Mouse (Mus musculus) hindbrain, postnatal 0 days (tissue): ENCODE measurements around the gene 2510009E07Rik. TPM values are rescaled to one million over a fixed set of nuclear protein-coding genes. Genes with fewer than 3 reads are reported as not detected.
A peak's percentile ranks its signal among the peaks of the same experiment; 100 is the strongest.

ENCODE experiments used
- ATAC-seq: fragments of 200-750 bp; cut with Nextera tagmentation; 2 replicates; pipeline ENCODE4 v1.8.0; 2017; ENCODE audit warnings: mild to moderate bottlenecking, moderate TSS enrichment, moderate library complexity
- DNase-seq: peaks from one replicate; pipeline ENCODE4 v3.0.0-alpha.2; 2015; ENCODE audit warnings: low spot score
- H3K27ac ChIP-seq: fragments of 300-500 bp; sonication (generic); 2 replicates; pipeline ENCODE4 v1.5.1; 2014; ENCODE audit warnings: mild to moderate bottlenecking
- H3K27me3 ChIP-seq: fragments of 300-500 bp; sonication (generic); 2 replicates; pipeline ENCODE4 v1.6.1; 2014; ENCODE audit warnings: low read length, mixed read lengths; ENCODE audit not compliant: insufficient read depth
- H3K36me3 ChIP-seq: fragments of 300-500 bp; sonication (generic); 2 replicates; pipeline ENCODE4 v1.6.1; 2014; ENCODE audit warnings: low read length, mixed read lengths; ENCODE audit not compliant: insufficient read depth
- H3K4me1 ChIP-seq: fragments of 300-500 bp; sonication (generic); 2 replicates; pipeline ENCODE4 v1.6.1; 2014; ENCODE audit warnings: antibody characterized with exemption, low read length, mixed read lengths; ENCODE audit not compliant: insufficient read depth
- H3K4me2 ChIP-seq: fragments of 300-500 bp; sonication (generic); 2 replicates; pipeline ENCODE4 v1.6.1; 2014; ENCODE audit warnings: low read depth, mild to moderate bottlenecking, low read length, moderate library complexity, mixed read lengths
- H3K4me3 ChIP-seq: fragments of 300-500 bp; sonication (generic); 2 replicates; pipeline ENCODE4 v1.5.1; 2014; ENCODE audit warnings: low read length
- H3K9ac ChIP-seq: fragments of 300-500 bp; sonication (generic); replicated peaks from 2 replicates; pipeline ENCODE4 v1.6.1; 2014; ENCODE audit warnings: mild to moderate bottlenecking, low read length, moderate library complexity, mixed read lengths
- H3K9me3 ChIP-seq: fragments of 300-500 bp; sonication (generic); 2 replicates; pipeline ENCODE4 v1.6.1; 2016; ENCODE audit warnings: low read length, mixed read lengths
- CTCF ChIP-seq: IDR thresholded peaks from 2 replicates; pipeline ENCODE4 v1.5.1; 2016; ENCODE audit warnings: antibody characterized with exemption, control low read depth, low read depth
- WGBS: fragments of 180-500 bp; shearing (Covaris S2); extraction: QIAGEN DNeasy Blood & Tissue Kit; methylation state at CpG from one replicate; pipeline ENCODE4 v1.1.7; 2014; 5-methylcytosine and 5-hydroxymethylcytosine counted together
- polyA plus RNA-seq: library from polyadenylated mRNA; unstranded; fragments of >200 nt; fragmentation: Nextera tagmentation; extraction: Ambion mirVana; gene quantifications from 2 replicates; pipeline ENCODE4 v1.2.1, GENCODE M21; 2015
- total RNA-seq: library from RNA; depleted of rRNA; stranded (reverse); fragments of >200 nt; gene quantifications from 2 replicates; pipeline ENCODE4 v1.2.3, GENCODE M21; 2014; rRNA removed

The 2510009E07Rik gene
- total and polyA plus RNA-seq, 2 experiments from 2014 or later = 46.8 to 54.4 TPM

GRCm38 (mm10) chr16:21608176-21608865 lies 86.1 kb downstream of the 2510009E07Rik start:
- Histone ChIP-seq H3K27ac (peak overlapping the region; percentile 60; the same call in 1 of the 2 replicates), H3K9me3 (no peaks in the 10 kb centered on the region), H3K4me1 (0 out of 2 replicates have a peak, but pooled peaks cover 10% of the 10 kb centered on the region), H3K27me3 (no peaks in the 10 kb centered on the region), H3K4me2 (no peak overlapping the region), H3K36me3 (no peaks in the 10 kb centered on the region), H3K4me3 (no peak overlapping the region), H3K9ac (no peak overlapping the region)
- TF ChIP-seq CTCF = no peak
- ATAC-seq = peak; percentile 67; the same call in 1 of the 2 replicates
- 43% methylated on average over 10 of the region's 10 CpGs for WGBS
- peak; percentile 71 for DNase-seq

- Histone ChIP-seq H3K36me3 (no peaks in the 10 kb centered on the region), H3K27me3 (no peaks in the 10 kb centered on the region), H3K9ac (no peak overlapping the region), H3K4me3 (no peak overlapping the region), H3K4me2 (no peak overlapping the region), H3K27ac (peak overlapping the region; percentile 60; the same call in 1 of the 2 replicates), H3K9me3 (no peaks in the 10 kb centered on the region), H3K4me1 (0 out of 2 replicates have a peak, but pooled peaks cover 10% of the 10 kb centered on the region)
- TF ChIP-seq CTCF = no peak
- DNase-seq (no peak), ATAC-seq (no peak)
- WGBS = 67% methylated on average over 5 of the region's 5 CpGs
Measured at GRCm38 (mm10) chr16:21607651-21608040, 86.8 kb downstream of the 2510009E07Rik start.

GRCm38 (mm10) chr16:21607021-21607650 lies 87.3 kb downstream of the 2510009E07Rik start:
- Histone ChIP-seq H3K4me2 (no peak overlapping the region), H3K4me1 (0 out of 2 replicates have a peak, but pooled peaks cover 10% of the 10 kb centered on the region), H3K4me3 (no peak overlapping the region), H3K27me3 (no peaks in the 10 kb centered on the region), H3K27ac (no peak overlapping the region), H3K9ac (no peak overlapping the region), H3K36me3 (no peaks in the 10 kb centered on the region), H3K9me3 (no peaks in the 10 kb centered on the region)
- DNase-seq (no peak), ATAC-seq (no peak)
- 64% methylated on average over 8 of the region's 8 CpGs for WGBS
- no peak for TF ChIP-seq CTCF

GRCm38 (mm10) chr16:21606249-21607020 lies 88.0 kb downstream of the 2510009E07Rik start:
- DNase-seq = no peak
- H3K27me3 ChIP-seq = no peaks in the 10 kb centered on the region
- 77% methylated on average over 6 of the region's 6 CpGs for WGBS
- no peak overlapping the region for H3K9ac ChIP-seq
- H3K27ac ChIP-seq = no peak overlapping the region
- no peaks in the 10 kb centered on the region for H3K9me3 ChIP-seq
- H3K4me2 ChIP-seq = no peak overlapping the region
- no peak overlapping the region for H3K4me3 ChIP-seq
- H3K4me1 ChIP-seq = 0 out of 2 replicates have a peak, but pooled peaks cover 10% of the 10 kb centered on the region
- no peak for TF ChIP-seq CTCF
- H3K36me3 ChIP-seq = no peaks in the 10 kb centered on the region
- ATAC-seq = no peak

- 91% methylated on average over 6 of the region's 6 CpGs for WGBS
- no peak overlapping the region for H3K27ac ChIP-seq
- no peaks in the 10 kb centered on the region for H3K27me3 ChIP-seq
- no peaks in the 10 kb centered on the region for H3K36me3 ChIP-seq
- H3K4me3 ChIP-seq = no peak overlapping the region
- H3K9me3 ChIP-seq = no peaks in the 10 kb centered on the region
- no peak overlapping the region for H3K4me2 ChIP-seq
- 0 out of 2 replicates have a peak, but pooled peaks cover 10% of the 10 kb centered on the region for H3K4me1 ChIP-seq
- TF ChIP-seq CTCF = no peak
- ATAC-seq (no peak), DNase-seq (no peak)
- no peak overlapping the region for H3K9ac ChIP-seq
Measured at GRCm38 (mm10) chr16:21604354-21604753, 90.1 kb downstream of the 2510009E07Rik start.

Other genes with a start within 250 kb of the 2510009E07Rik start
- gene Ehhadh, start 93.1 kb upstream of the 2510009E07Rik start, total RNA-seq = 2.6 and 4.0 TPM in 2 replicates
- gene Ehhadh, start 93.1 kb upstream of the 2510009E07Rik start, polyA plus RNA-seq = 2.2 and 2.3 TPM in 2 replicates
- gene Map3k13, start 99.7 kb upstream of the 2510009E07Rik start, total RNA-seq = 12.8 and 12.9 TPM in 2 replicates
- gene Map3k13, start 99.7 kb upstream of the 2510009E07Rik start, polyA plus RNA-seq = 3.9 and 4.5 TPM in 2 replicates